Mouse (Mus musculus): ENCODE measurements at regions not wholly inside any gene's neighbourhood (a gene's known extent, or its start where the extent isn't known, plus 50 kb on each side); places are given as distances from the start of the nearest gene placed in this dataset.

DNA sequence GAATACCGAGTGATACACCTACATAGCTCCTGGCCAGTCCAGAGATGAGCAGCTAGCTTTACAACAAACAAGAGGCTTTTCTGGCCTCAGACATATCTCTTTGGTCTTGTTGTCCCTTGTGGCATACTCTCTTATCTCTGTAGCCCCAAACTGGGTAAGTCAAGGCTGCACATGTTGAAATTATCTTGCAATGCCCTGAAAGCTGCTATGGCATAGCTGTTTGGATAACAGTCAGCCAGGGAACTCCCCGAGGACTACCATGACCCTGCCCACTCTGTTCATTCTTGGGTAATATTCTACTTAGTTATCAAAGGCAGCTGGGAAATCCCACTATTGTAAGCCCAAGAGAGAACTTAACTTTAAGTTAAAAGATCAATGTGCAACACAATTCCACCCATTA, 106.5 kb upstream of the Ercc6l2 start:
- DNase-seq (ENCODE audit: low spot score), result no peak
- H3K4me3 ChIP-seq (ENCODE audit: low read depth, low read length), result no peak overlapping the region
- H3K4me1 ChIP-seq (ENCODE audit: control insufficient read depth, insufficient read depth, low read length), result no peaks in the 10 kb centered on the region
- H3K4me2 ChIP-seq (ENCODE audit: low read depth, low read length), result no peak overlapping the region
- no peak for ATAC-seq (ENCODE audit: low read depth)
- H3K27me3 ChIP-seq (replicated peaks; ENCODE audit: control insufficient read depth, insufficient read depth, low read length), result no peaks in the 10 kb centered on the region
- H3K27ac ChIP-seq (replicated peaks; ENCODE audit: low read depth, low read length), result no peak overlapping the region
- H3K9ac ChIP-seq (ENCODE audit: low read depth, low read length), result no peak overlapping the region
- peaks cover 9% of the 10 kb centered on the region; the same call in 1 of the 2 replicates for H3K9me3 ChIP-seq (ENCODE audit: control insufficient read depth, low read length)
- 78% methylated on average over 2 of the region's 2 CpGs for WGBS
- no peaks in the 10 kb centered on the region for H3K36me3 ChIP-seq (ENCODE audit: control insufficient read depth, insufficient read depth, low read length)

DNA sequence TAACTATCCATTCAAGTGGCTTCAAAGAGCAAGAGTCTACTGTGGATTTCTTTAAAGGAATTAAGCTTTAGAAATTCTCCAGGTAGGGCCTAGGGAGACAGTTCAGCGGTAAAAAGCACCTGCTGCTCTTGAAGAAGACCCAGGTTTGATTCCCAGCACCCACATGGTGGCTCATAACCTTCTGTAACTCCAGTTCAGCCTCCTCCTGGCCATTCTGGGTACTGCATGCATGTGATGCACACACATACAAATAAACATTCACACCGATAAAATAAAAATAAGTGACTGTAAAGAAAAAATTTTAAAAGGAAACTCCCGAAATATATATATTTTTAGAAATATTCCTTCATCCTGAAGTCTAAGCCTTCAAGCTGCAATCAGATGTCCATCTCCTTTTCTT, 101.9 kb upstream of the Ercc6l2 start:
- H3K27me3 ChIP-seq (replicated peaks; ENCODE audit: control insufficient read depth, insufficient read depth, low read length), result no peaks in the 10 kb centered on the region

DNA sequence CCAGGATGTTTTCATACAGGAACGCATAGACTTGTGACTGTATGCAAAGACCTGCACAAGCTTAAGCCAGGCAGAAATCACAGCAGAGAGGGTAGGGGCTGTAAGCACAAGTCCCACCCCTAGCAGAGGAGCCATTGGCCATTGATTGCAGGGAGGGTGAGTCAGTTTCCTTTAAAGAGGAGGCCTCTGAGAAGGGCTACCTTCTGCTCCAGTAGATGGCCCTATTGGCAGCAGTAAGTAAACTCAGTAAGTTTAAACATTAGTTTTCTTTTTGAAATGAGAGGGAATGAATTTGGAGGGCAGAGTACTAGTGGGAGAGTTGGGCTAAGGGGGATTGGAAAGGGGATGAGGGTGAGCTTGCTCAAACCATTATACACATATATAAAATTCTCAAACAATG, 98.5 kb upstream of the Ercc6l2 start:
- DNase-seq (ENCODE audit: low spot score), result no peak
- no peaks in the 10 kb centered on the region for H3K27me3 ChIP-seq (replicated peaks; ENCODE audit: control insufficient read depth, insufficient read depth, low read length)
- H3K4me3 ChIP-seq (ENCODE audit: low read depth, low read length), result no peak overlapping the region
- no peaks in the 10 kb centered on the region for H3K36me3 ChIP-seq (ENCODE audit: control insufficient read depth, insufficient read depth, low read length)
- peaks cover 22% of the 10 kb centered on the region for H3K4me1 ChIP-seq (ENCODE audit: control insufficient read depth, insufficient read depth, low read length)
- H3K4me2 ChIP-seq (ENCODE audit: low read depth, low read length), result no peak overlapping the region
- no peak for ATAC-seq (ENCODE audit: low read depth)
- no peak overlapping the region for H3K27ac ChIP-seq (replicated peaks; ENCODE audit: low read depth, low read length)
- H3K9ac ChIP-seq (ENCODE audit: low read depth, low read length), result no peak overlapping the region
- 68% methylated on average over 1 of the region's 1 CpGs for WGBS
- peaks cover 9% of the 10 kb centered on the region; the same call in 1 of the 2 replicates for H3K9me3 ChIP-seq (ENCODE audit: control insufficient read depth, low read length)

More for the DNA sequence above, 101.9 kb upstream of the Ercc6l2 start:
- Histone ChIP-seq H3K9me3 (ENCODE audit: control insufficient read depth, low read length) (peaks cover 9% of the 10 kb centered on the region; the same call in 1 of the 2 replicates), H3K4me1 (ENCODE audit: control insufficient read depth, insufficient read depth, low read length) (no peaks in the 10 kb centered on the region), H3K4me2 (ENCODE audit: low read depth, low read length) (no peak overlapping the region), H3K4me3 (ENCODE audit: low read depth, low read length) (no peak overlapping the region), H3K36me3 (ENCODE audit: control insufficient read depth, insufficient read depth, low read length) (no peaks in the 10 kb centered on the region), H3K9ac (ENCODE audit: low read depth, low read length) (no peak overlapping the region), H3K27ac (replicated peaks; ENCODE audit: low read depth, low read length) (no peak overlapping the region)
- WGBS, result 90% methylated on average over 3 of the region's 3 CpGs
- no peak for DNase-seq (ENCODE audit: low spot score)
- ATAC-seq (ENCODE audit: low read depth), result no peak

DNA sequence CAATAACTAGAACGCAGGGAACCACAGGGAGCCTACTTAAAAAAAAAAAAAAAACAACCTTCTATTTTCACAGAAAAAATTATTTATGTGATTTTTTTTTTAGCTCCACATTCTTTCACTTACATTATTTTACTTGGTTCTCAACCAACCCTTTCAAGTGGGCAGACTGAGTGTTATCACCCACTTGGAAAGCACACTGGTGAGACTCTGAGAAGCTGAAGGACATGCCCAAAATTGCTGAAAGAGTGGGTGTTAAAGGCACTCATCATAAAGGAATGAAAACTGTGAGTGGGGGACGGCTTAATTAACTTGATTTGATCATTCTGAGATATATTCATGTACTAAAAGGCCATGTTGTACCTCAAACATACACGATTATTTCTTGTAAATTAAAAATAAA, 97.8 kb upstream of the Ercc6l2 start:
- DNase-seq (ENCODE audit: low spot score) (no peak), ATAC-seq (ENCODE audit: low read depth) (no peak)
- Histone ChIP-seq H3K27ac (replicated peaks; ENCODE audit: low read depth, low read length) (no peak overlapping the region), H3K9ac (ENCODE audit: low read depth, low read length) (no peak overlapping the region), H3K4me2 (ENCODE audit: low read depth, low read length) (no peak overlapping the region), H3K4me3 (ENCODE audit: low read depth, low read length) (no peak overlapping the region), H3K4me1 (ENCODE audit: control insufficient read depth, insufficient read depth, low read length) (peaks cover 22% of the 10 kb centered on the region), H3K36me3 (ENCODE audit: control insufficient read depth, insufficient read depth, low read length) (no peaks in the 10 kb centered on the region), H3K9me3 (ENCODE audit: control insufficient read depth, low read length) (peaks cover 9% of the 10 kb centered on the region; the same call in 1 of the 2 replicates), H3K27me3 (replicated peaks; ENCODE audit: control insufficient read depth, insufficient read depth, low read length) (no peaks in the 10 kb centered on the region)
- WGBS, result 74% methylated on average over 3 of the region's 3 CpGs

DNA sequence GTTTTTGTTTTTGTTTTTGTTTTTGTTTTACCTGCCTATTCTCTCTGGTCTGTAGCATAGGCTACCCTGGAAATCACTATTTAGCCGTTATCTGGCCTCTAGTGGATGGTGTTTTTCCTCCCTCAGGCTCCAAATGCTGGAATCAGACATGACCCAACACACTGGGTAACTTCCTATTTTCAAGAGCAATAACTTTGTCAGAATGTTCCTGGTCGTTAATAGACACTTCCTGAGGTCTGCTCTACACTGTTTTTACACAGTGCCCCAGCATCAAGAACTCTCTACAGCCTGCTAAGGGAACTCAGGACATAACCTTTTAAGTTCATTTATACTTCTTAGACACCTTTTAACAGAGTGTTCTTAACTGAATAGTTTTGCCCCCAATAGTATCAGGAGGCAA, 96.3 kb upstream of the Ercc6l2 start:
- Histone ChIP-seq H3K36me3 (ENCODE audit: control insufficient read depth, insufficient read depth, low read length) (no peaks in the 10 kb centered on the region), H3K4me1 (ENCODE audit: control insufficient read depth, insufficient read depth, low read length) (peaks cover 25% of the 10 kb centered on the region), H3K9me3 (ENCODE audit: control insufficient read depth, low read length) (no peaks in the 10 kb centered on the region), H3K9ac (ENCODE audit: low read depth, low read length) (no peak overlapping the region), H3K27ac (replicated peaks; ENCODE audit: low read depth, low read length) (peak overlapping the region; percentile 44; the same call in 1 of the 2 replicates), H3K4me3 (ENCODE audit: low read depth, low read length) (no peak overlapping the region), H3K4me2 (ENCODE audit: low read depth, low read length) (no peak overlapping the region), H3K27me3 (replicated peaks; ENCODE audit: control insufficient read depth, insufficient read depth, low read length) (no peaks in the 10 kb centered on the region)
- ATAC-seq (ENCODE audit: low read depth) (no peak), DNase-seq (ENCODE audit: low spot score) (no peak)
- 57% methylated on average over 2 of the region's 2 CpGs for WGBS

DNA sequence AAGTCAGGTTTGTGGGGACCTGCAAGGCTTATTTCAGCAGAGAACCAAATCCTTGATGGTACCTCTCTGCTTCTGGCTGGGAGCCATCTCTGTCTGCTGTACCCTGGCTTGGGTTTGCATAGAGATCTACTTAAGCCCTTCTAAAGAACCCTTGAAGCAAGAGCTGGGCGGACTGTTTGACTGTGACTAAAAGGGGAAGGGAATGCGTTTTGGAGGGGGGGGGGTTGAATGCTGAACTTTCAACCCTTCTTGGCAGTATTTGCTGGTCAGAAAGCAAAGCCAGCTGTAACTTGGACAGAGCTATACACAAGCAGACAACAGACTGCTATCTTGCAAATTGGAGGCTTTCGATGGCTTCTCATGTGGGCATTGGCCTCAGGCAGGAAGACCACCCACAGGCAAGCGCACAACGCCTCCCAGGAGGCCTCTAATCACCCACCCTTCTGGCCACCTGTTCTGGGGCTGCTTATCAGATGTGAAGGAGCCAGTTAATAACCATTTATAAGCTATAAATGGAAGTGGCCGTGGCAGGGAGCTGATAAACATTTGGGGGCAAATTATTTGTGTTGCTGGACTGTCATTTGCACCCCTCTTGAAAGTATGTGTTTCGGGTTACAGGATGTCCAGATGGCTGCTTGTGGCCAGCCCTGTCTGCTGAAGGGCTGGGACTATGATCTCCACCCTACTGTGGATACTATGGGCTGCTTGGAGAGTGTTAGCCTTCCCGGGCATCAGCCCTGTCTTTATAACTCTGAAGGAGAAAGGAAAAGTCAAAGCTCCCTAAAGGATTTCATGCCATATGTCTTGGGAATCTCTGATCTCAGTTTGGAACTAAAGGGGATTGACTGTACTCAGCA, 95.5 kb upstream of the Ercc6l2 start:
- WGBS, result 21% methylated on average over 8 of the region's 8 CpGs

DNA sequence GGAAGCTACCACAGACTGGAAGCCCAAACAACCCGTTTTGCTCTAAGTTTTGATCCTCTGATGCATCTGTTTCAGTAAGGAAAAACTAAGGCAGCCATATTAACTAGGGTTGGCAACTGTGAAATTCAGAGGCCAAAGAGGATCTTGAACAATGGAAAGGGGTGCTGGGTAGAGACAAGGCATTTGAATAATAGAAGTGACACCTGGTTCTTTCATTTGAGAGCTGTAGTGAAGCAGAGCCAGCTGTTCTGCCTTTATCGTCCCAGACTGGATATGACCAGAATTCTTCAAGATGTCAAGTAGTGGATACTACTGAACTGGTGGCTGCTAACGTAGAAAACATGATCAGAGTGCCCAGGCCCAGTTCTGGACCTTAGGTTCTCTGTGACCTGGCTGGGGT, 94.4 kb upstream of the Ercc6l2 start:
- Histone ChIP-seq H3K27ac (replicated peaks; ENCODE audit: low read depth, low read length) (no peak overlapping the region), H3K36me3 (ENCODE audit: control insufficient read depth, insufficient read depth, low read length) (no peaks in the 10 kb centered on the region), H3K27me3 (replicated peaks; ENCODE audit: control insufficient read depth, insufficient read depth, low read length) (no peaks in the 10 kb centered on the region), H3K9ac (ENCODE audit: low read depth, low read length) (no peak overlapping the region), H3K4me3 (ENCODE audit: low read depth, low read length) (no peak overlapping the region), H3K9me3 (ENCODE audit: control insufficient read depth, low read length) (no peaks in the 10 kb centered on the region), H3K4me1 (ENCODE audit: control insufficient read depth, insufficient read depth, low read length) (peaks cover 38% of the 10 kb centered on the region), H3K4me2 (ENCODE audit: low read depth, low read length) (no peak overlapping the region)
- 68% methylated on average over 3 of the region's 3 CpGs for WGBS
- DNase-seq (ENCODE audit: low spot score), result no peak
- ATAC-seq (ENCODE audit: low read depth), result no peak

More for the DNA sequence above, 95.5 kb upstream of the Ercc6l2 start:
- Histone ChIP-seq H3K9me3 (ENCODE audit: control insufficient read depth, low read length) (no peaks in the 10 kb centered on the region), H3K27ac (replicated peaks; ENCODE audit: low read depth, low read length) (peak overlapping the region; percentile 44; the same call in 1 of the 2 replicates), H3K27me3 (replicated peaks; ENCODE audit: control insufficient read depth, insufficient read depth, low read length) (no peaks in the 10 kb centered on the region), H3K9ac (ENCODE audit: low read depth, low read length) (no peak overlapping the region), H3K4me2 (ENCODE audit: low read depth, low read length) (no peak overlapping the region), H3K4me1 (ENCODE audit: control insufficient read depth, insufficient read depth, low read length) (peaks cover 31% of the 10 kb centered on the region), H3K4me3 (ENCODE audit: low read depth, low read length) (no peak overlapping the region), H3K36me3 (ENCODE audit: control insufficient read depth, insufficient read depth, low read length) (no peaks in the 10 kb centered on the region)
- ATAC-seq (ENCODE audit: low read depth), result peak; percentile 65
- DNase-seq (ENCODE audit: low spot score), result peak; percentile 89

DNA sequence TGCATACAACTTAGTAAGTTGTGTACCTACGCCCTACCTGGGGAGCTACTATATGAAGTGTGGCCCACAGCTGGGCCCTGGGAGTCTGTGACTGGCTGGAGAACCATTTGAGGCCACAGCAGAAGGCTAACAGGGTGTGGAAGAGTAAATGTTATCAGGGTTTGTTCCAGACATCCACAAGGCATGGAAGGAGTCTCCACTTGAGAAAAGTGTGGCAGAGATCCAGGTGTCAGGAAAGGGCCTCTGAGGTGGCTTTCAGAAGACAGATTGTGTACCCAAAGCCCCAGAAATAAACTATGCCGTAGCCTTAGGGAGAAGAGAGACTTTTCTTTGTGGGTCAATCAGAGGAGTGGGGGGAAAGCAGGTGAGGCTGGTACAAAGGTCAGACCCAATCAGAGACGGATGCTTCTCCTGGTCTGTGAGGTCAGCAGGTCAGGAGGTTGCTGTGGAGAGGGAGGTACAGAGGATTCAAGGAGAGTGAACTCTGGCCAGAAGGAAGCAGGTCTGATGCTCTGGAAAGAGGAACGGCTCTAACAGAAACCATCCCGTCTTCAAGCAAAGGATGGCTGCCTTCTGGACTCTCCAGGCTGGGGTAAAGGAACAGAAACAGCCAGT, 93.9 kb upstream of the Ercc6l2 start:
- no peak overlapping the region for H3K9ac ChIP-seq (ENCODE audit: low read depth, low read length)
- no peaks in the 10 kb centered on the region for H3K27me3 ChIP-seq (replicated peaks; ENCODE audit: control insufficient read depth, insufficient read depth, low read length)
- DNase-seq (ENCODE audit: low spot score), result no peak
- H3K27ac ChIP-seq (replicated peaks; ENCODE audit: low read depth, low read length), result no peak overlapping the region
- WGBS, result 67% methylated on average over 5 of the region's 5 CpGs
- peaks cover 40% of the 10 kb centered on the region for H3K4me1 ChIP-seq (ENCODE audit: control insufficient read depth, insufficient read depth, low read length)
- no peaks in the 10 kb centered on the region for H3K36me3 ChIP-seq (ENCODE audit: control insufficient read depth, insufficient read depth, low read length)
- no peak overlapping the region for H3K4me2 ChIP-seq (ENCODE audit: low read depth, low read length)
- ATAC-seq (ENCODE audit: low read depth), result no peak
- no peaks in the 10 kb centered on the region for H3K9me3 ChIP-seq (ENCODE audit: control insufficient read depth, low read length)
- no peak overlapping the region for H3K4me3 ChIP-seq (ENCODE audit: low read depth, low read length)

Measured in embryonic facial prominence, embryonic 14.5 days (tissue).